Mouse (Mus musculus): ENCODE data around the gene Tubb2b.

The Tubb2b gene

DNA sequence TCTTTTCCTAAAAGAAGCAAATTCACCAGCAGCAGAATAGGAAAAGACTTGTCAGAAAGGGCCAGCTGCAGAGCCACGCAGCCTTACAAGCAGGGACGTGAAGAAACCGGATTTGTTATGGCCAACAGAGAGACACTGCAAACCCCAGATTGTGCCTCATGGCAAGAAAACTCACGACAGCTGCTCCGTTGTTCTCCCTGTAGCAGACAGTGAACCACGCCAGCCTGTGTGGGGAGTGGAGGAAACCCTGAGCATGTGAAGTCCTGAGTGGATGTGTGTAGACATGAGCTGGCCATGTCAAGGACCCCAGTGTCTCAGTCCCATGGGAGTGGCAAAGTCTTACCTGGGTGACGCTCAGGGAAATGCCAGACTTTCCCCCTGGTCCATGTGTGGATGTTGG lies 6.3 kb upstream of the Tubb2b start:
- no peak for DNase-seq (ENCODE audit: low spot score)

DNA sequence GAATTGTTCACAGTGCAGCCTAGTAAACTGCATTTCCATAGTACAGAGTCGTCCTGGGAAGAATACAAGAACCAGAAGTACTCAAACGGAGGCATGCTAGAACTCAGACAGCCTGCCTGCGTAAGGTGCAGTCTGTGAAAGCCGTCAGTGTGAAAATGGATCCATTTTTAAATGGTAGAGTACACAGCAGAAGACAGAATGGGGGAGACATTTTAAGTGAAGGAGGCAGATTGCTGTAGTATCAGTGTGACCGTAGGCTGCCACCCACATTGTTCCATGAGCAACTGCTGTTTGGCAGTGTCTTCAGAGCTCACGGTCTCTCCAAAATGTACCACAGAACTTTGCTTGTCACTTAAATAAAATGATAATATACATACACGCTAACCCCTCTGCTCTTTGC lies 4.0 kb upstream of the Tubb2b start:
- no peak for DNase-seq (ENCODE audit: low spot score)

DNA sequence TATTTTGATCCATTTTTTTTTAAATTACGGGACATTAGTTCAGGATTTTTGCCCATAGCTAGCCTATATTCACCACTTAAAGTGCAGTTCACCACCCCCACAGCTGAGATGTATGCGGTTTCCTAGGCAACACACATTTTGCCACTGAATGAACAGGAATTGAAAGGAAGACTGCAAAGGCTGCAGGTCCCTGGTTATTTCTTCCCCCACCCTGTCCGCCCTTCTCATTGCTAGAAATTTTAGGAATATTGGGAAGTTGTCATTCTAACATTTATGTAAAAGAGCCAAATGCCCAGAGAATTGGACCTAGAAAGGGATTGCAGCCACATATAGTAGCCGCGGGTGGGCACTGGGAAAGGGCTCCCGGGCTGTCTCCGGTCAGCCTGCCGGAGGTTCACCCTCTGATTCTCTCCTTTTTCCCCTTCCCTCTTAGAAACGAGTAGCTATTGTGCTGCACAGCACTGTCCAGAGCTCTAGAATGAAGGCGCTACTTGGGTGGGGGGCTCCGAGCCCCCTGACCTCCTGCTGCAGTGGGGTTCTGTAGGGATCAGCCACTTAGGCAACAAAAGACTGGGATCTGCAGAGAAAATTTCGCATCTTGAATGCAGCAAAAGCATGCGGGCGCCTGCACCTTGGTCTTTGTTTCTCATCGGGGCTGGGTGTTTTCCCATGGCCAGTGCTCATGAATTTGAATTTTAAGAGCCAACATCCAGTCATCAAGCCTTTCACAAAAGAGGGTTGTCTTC lies 3.2 kb upstream of the Tubb2b start:
- no peak for DNase-seq (ENCODE audit: low spot score)

DNA sequence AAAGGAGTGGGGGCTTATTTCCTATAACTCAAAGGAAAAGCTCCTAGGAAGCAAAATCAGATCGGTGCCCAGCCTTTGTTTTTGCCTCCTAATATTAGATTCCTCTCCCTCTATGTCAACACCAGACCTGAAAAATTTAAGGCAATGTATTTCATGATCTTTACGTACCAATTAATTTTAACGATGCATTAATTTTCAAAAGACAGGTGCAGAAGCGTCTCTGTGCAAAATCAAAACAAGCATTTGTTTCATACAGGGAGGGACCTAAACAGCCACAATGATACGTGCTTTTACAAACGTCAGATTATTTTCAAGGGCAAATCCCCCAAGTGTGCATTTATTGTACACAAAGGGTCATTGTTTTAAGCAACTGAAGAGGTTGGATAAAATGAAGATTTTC lies 2.6 kb upstream of the Tubb2b start:
- no peak for DNase-seq (ENCODE audit: low spot score)

DNA sequence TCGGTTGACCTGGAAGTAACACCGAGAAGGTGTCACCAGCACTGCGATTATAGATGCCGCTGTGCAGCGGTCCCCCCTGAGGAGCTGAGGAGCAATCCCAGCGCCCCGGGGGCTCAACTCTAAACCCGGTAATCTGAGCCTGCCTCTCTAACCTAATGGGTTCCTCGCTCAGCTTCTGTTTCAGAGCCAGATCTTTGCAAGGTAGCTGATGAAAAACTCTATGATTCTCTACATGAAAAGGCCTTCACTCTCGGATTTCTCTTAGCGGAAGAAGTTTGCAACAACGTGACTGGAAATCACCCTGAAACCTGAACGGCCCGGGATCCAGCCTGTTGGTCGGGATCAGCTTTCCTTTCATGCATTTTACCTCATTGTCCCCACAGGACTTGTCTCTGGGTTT lies 2.0 kb upstream of the Tubb2b start:
- no peak for DNase-seq (ENCODE audit: low spot score)

DNA sequence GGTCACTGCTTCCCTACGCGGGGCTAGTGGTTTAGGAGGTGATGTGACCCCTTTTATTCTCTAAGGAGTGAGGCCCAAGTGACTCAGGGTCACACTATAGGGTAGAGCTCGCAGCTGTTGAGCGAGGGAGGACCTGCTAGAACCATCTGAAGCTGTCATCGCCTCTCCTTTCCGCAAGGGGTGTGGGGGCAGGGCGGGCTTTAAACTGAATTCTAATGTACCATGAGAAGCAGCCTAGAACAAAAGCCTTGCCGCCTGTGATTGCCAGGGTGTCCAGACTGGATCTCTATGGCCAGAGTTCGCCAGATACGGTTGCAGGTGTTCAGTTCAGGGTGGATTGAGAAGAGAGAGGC lies 1.4 kb upstream of the Tubb2b start:
- DNase-seq (ENCODE audit: low spot score): no peak

DNA sequence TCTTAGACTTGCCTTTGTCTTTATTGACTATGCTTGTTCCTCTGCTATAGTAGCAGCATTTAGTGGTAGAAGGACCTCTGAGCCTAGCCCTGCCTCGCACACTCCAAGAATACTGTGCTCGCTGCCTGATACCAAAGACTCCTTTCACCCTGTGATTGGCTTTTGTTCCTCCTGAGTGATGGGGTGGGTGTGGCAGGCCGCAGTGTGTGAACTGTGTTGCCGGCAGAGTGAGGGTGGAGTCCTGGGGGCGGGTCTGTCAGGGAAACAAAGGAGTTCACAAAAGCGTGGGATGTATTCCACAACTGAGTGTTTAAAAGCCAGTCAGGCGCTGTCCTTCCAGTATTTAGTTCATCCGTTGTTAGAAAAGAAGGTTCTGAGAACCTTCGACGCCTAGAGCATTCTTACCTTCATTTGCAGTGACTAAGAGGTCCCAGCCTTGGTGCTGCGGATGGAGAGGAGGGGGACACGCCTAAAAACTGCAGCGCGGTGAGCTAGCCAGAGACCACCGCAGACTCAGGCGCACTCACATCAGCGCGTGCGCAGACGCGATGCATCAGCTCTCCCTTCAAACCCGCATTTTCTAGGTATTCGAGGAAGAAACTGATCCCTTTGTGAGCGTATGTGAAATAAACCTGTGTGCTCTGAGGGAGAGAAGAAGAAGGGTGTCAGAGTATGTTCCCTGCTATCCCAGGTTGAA lies 893 bp upstream of the Tubb2b start:
- DNase-seq (ENCODE audit: low spot score): no peak

DNA sequence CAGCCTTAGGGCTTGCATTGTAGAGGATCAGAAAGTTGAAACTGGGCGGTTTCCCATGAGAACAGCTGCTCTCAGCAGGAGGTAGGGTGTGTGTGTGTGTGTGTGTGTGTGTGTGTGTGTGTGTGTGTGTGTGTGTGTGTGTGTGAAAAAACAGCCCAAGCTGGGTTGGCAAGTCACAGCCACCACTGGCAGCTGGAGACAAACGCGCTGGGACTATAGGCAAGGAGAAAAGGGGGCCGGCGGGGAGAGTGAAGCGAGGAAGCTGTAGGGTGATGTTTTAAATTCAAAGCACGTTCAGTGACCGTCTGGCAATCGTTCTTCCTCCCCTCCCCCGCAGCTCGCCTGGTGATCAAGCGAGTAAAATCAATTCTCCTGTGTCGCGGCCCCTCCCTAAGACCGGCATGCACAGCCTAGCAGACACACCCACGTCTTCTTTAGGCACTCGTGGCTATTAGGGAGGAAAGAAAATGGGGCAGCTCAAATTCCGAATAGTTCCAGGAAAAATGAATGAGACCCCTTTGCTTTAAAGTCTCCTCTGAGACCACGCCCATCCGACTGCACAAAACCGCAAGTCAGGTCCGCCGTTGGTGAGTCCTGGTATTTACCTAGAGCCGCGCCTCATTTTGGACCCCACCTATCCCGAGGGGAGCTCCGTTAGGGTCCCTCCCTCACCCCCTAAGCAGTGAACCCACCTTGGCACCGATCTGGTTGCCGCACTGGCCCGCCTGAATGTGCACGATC lies 611 bp downstream of the Tubb2b start:
- DNase-seq (ENCODE audit: low spot score): no peak

DNA sequence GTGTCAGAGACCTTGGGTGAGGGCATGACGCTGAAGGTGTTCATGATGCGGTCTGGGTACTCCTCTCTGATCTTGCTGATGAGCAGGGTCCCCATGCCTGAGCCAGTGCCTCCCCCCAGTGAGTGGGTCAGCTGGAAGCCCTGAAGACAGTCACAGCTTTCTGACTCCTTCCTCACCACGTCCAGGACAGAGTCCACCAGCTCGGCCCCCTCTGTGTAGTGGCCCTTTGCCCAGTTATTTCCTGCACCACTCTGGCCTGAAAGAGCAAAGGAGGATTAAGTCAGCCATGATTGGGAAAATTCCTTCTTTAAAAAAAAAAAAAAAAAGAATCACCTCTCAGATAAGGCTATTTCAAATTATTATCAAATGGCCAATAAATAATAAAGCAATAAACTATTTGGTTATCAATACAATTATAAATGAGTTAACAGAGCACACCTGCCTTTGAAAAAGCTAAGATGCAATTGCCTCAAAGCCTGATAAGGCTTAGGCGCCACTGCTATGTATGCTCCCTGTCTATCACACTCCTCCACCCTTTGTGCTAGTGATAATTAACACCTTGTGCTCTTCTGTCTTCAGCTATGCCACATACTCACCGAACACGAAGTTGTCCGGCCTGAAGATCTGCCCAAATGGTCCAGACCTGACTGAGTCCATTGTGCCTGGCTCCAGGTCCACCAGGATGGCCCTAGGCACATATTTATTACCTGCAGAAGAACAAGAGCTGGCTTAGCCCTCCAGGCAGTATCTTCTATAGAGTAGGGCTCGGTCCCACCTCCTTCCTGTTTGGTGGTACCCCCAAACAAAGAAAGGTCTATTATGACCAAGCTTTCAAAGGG lies 1.8 kb downstream of the Tubb2b start:
- no peak for DNase-seq (ENCODE audit: low spot score)

DNA sequence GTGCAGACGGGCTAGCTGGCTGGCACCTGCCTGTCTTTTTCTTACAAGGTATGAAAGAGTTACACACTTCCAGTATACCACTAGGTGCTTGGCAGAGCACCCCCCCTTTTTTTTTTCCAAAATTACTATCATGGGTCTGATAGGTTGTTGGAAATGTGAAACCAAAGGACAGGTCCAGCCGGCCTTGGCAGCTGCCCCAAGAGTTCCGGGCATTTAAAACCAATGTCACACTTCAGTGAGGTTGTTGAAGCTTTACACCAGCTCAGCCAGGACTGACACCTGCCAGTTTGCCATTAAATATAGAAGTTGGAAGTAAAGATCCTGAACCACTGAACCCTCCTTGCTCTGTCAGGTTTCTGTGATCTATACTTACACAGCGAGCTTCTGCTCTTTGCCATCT lies 4.6 kb downstream of the Tubb2b start:
- no peak for DNase-seq (ENCODE audit: low spot score)

DNA sequence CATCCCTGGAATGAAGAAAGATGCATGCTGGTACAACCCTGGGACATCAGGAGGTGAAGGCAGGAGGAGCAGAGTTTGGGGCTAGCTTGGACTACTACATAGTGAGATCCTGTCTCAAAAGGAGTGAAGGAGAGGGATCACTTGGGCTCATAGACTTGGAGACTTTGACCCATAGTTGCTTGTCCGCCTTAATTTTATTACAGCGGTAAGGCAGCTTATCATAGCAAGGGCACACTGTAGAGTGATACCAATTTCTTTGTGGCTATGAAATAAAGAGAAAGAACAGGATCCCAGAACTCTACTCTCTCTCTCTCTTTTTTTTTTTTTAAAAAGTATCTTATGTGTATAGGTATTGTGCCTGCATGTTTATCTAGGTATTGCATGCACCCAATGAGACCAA lies 9.7 kb downstream of the Tubb2b start:
- no peak for DNase-seq (ENCODE audit: low spot score)

DNA sequence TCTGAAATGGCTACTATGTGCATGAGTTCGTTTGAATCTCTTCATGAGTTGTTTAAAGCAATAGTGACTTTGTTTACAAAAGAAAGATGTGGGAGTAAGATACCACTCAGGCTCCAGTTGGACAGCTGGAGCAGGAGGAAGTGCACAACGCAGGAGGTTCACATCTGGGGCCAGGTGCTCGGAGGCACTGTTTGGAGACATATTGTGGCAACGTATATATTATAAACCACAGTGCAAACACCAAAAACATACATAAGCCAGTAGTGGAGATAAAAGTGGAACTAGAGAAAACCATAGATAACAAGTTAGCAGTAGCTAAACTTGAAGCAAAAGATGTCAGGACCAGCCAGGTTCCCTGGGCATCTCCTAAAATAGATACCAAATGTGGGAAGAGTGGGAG lies 10.9 kb downstream of the Tubb2b start:
- DNase-seq (ENCODE audit: low spot score): no peak

DNA sequence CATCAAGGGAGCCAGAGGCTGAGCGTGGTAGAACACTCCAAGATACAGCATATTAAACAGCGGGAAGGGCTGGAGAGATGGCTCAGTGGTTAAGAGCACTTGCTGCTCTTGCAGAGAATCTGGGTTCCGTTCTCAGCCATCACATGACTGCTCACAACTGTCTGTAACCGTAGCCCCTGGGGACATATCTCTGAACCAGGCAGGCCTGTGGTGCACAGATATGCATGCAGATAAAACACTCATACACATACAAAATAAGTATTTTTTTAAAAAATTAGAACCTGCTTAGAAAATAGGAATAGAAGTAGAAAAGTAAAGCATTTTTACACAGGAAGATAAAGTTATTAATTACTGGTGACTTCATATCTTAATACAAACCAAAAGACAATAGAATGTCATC lies 11.4 kb downstream of the Tubb2b start:
- no peak for DNase-seq (ENCODE audit: low spot score)

DNA sequence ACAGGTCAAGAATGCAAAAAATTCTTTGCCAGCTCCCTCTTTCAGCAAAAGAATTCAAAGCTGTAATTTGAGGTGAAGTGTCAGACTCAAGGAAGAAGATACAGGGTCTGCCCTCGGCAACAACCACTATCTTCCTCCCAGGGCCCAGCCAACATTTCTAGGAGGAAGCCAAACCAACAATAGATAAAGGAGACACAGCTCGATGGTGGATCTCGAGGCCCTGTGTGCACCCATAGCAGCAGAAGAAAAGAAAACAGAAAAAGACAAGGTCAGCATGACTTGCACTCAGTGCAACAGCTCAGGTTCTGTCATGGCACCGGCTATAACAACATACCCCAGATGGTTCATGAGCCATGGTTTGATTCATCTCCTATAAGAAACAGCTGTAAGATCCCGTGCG lies 13.8 kb downstream of the Tubb2b start:
- DNase-seq (ENCODE audit: low spot score): no peak

DNA sequence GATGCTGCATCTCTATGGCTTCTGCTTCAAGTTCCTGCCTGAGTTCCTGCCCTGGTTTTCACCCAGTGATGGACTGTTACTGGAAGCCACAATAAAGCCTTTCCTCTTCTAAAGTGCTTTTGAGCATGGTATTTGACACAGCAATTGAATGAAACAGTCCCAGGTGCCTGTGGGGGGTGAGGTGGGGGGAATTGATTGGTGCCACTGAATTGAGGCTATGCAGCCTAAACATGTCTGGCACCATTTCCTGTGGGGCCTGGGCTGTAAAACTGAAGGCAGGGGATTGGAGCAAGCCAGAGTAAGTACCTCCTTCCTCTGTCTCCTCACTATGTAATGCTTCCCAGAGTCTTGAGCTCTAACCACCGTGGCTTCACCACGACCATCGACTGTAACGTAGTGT lies 15.6 kb downstream of the Tubb2b start:
- no peak for DNase-seq (ENCODE audit: low spot score)

DNA sequence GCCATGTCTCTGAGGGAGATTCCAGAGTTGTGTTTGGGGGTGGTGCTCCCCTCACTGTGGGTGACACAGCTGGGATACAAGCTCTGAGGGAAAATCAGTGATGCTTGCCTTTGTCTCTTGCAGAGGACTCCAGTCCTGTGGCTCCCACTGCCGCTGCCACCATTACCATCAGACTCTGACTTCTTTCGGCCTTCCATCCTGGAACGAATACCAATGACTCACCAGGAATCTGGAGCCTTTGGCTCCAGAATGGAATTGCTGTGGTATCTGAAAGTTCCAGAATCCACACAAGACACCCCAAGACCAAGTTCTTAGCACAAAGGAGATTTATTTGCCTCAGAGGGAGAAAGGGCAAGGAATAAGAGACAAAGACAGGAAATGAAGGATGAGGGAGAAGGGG lies 17.2 kb downstream of the Tubb2b start:
- no peak for DNase-seq (ENCODE audit: low spot score)

DNA sequence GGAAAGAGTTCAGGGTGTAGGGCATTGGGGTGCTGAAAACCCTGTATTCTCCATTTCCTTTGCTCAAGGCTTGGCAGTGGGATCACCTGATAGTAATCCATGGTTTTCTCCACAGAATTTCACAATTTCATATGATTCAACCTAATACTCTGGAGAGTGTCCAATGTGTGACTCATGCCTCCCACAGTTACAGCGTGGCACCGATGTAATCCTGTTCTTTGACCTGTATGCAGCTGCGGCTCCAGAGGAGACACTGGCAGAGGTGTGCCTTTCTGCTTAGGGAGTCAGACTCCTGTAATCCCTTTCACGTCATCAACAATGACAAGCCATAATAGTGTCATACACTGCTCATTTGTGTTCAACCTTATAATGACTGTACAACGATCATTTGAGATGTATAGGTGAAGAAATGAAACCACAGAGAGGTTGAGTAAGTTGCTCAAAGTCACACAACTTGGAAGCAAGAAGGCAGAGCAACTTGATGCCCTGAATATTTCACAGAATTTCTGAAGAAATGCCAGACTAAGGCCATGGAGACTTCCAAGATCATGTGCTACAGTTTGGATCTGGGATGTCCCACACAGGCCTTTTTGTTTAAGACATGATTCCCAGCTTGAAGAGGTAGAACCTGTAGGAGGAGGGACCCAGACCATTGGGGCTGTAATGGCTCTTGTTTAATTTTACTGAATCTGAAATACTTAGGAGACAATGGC lies 17.7 kb downstream of the Tubb2b start:
- no peak for DNase-seq (ENCODE audit: low spot score)

DNA sequence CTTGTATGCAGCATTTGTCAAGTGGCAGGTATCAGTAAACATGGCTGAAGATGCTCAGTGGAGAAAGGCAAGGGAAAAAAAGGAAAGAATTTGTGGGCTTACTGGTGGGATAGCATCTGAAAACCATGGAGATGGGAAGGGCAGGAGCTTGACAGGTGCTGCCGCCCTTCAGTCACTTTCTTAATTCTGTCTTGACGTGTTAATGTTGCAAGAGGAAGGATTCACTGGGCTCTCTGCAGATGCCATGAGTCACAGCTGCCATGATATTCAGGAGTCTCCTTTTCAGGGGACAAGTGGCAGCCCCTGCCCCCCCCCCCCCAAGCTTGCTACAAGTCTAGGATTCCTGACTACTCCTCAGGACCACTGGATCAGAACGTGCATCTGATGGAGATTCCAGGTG lies 18.4 kb downstream of the Tubb2b start:
- DNase-seq (ENCODE audit: low spot score): no peak

DNA sequence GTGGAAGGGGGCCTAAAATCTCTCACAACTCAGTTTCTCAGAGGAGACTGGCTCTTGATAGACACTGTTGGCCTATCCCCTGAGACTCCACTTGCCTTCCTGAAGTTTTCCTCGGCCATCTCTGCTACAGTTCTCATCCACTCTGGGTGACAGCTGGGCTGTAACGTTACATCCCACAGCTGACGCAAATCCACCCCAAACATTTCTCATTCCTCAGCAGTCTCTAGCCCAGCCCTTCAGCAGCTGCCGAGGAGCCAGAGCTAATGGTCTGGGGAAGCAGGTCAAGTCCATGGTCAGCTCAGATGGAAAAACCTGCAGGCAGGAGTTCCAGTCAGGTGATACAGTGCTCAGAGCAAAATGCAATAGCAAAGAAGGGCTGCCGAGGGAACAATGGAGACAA lies 19.2 kb downstream of the Tubb2b start:
- no peak for DNase-seq (ENCODE audit: low spot score)

DNA sequence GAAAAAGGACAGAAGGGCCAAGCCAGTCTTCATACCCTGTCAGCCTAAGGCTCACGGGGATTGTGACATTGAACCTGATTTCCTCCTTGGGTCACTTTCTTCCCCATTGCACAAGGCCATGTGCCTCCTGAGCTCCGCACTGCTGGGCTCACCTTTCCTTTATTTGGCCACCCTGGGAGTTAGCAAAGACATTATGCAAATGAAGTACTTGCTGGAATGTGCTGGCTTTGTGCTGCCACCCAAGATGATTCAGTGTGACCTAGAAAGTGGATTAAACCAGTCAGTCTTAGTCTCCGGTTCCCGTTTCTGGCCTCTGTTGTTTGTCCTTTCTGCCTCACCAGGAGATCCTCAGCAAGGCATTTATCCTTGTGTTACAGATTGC lies 20.6 kb downstream of the Tubb2b start:
- DNase-seq (ENCODE audit: low spot score): no peak

DNA sequence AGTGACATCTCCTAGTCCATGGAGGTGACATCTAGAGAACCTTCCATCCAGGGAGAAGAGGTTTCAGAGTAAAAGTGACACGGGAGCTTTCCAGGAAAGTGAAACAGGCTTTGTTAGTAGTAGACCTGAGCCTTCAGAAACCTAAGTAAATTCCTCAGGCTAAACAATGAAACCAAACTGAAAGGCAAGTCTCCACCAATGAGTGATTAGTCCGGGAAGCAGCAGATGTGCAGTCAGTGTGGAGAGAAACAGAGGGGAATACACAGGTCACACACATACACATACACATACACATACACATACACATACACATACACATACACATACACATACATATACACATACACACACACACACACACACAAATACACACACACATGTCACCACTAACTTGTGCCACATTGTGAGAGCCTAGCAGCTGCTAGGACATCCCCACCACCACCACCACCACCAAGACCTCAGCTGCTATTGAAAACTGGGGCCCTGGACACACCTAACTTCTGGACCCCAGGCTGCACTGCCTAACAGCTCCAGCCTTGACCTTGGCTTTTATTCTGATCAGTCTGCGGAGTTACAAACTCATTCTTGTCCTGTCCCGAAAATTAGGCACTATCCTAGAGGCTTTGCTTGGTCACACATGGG lies 21.1 kb downstream of the Tubb2b start:
- DNase-seq (ENCODE audit: low spot score): no peak
